Mouse (Mus musculus): ENCODE measurements around the gene Asb8.

Gene Asb8

DNA sequence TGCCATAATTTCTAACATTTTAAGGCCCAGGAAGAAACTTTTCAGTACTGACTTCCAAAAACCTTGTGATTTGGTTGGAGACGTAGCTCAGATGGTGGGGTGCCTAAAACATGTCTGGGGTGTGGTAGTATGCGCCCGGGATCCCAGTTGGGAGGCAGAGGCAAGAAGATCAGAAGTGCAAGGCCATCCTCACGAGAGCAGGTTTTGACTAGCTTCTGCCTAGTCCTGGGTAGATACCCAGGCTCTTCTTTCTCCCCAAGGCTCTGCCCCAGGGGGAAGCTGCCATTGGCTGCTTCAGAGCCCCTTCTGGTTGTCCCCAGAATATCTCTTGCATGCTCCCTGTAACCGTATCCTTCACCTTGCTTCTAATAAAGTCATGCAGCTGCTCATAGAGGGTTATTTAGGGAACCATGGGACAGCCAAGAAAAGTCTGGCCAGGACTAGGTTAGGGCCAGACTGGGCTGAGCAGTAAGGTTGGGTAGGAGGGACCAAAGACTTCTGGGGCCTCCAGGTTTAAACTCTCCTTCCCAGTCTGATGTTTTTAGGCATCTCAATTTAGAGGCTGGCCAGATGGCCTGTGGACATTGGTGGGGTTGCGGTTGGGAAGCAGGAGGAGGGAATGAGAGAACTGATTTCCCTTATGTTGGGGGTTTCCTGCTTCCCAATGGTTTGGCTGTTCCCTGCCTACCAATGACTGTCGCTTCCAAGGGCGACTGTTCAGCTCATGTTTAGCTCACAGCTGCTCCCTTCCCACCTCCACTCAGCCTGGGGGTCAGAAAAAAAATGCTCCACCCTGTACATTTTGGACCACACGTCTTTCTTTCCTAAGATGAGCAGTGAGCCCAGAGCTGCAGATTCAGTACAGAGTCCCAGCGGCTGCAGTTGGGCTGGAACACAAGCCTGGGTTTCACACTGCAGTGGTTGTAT, 50.3 kb downstream of the Asb8 start:
- DNase-seq (ENCODE audit: low spot score): no peak

DNA sequence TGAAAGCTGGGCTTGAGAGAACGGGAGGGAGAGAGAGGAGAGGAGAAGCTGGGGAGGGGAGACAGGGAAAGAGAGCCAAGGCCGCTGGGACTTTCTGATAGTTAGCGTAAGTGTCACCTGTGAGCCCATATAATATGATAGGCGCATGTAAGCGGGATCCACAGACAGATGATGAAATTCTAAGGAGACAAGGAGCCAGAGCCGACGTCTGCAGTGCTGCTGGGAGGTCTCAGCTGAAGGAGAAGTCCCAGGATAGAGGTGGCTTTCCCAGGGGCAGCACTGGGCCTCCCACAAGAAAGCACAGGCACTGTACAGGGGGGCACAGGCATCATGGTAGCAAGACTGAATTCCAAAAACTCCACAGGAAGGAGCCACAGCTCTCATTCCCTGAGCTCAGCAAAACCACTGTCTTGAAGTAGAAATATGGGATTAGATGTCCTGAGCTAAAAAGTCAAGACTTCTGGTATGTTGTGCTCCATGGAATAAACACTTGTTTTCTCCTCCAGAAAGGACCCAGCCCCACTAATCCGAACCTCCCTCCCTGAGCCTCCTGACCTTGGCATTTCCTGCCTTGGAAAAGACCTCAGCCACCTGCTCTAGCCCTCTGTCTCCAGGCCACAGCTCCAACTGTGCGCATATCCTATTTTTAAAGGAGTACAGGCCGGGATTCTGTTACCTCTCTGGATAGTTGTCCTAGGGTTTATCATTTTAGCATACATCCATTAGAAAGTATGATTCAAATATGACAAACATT, 51.1 kb downstream of the Asb8 start:
- no peak for DNase-seq (ENCODE audit: low spot score)

DNA sequence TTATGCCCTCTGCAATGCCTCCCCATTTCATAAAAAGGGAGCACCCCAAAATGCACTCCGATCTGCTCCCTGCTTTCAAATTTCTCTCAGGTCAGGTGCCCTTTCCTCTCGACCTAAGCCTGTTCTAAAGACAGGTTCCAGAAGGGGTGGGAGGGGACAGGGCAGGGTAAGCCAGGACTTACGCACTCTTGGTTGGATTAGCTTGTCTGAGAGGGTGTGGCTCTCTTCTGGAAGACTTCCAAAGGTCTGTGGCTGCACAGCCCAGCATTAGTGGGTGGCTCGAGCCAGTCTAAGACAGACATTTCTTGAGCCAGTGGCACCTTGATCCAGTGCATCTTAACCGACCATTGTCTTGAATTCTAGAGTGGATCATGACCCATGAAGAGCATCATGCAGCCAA, 53.6 kb downstream of the Asb8 start:
- DNase-seq (ENCODE audit: low spot score): no peak

DNA sequence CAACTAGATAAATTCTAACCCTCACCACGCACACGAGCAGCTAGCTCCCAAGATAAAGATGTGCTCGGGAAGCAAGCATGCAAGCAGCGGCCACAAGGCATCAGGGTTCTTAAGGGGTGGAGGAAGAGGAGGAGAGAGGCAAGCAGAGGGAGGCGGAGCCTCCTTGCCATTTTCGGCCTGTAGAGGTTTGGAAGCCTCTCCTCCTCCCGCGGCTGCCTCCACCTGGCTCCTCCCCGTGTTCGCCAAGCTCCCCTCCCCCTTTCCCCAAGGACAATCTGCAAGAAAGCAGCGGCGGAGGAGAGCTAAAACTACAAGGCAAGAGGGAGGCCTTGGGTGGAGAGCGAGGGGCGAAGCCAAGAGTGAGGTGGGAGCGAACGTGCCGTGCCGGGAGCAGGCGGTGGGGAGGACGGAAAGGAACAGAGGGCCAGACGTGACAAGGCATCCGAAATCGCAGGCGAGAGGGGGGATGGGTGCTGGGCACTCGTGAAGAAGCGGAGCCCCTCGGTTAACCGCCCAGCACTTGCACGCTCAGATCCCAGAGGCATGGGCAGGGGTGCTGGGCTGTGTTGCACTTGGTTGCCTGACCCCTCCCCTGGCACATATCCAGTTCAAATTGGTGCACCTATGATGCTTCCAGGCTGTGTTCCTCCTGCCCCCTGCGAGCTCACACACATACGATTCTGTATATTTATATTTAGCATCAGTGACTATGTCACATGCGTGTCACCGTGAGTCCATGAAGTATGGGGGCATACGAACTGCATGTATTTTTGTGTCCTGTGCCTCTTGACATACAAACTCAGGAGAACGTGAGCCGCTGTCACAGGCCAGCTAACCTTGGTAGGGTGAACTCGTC, 56.9 kb downstream of the Asb8 start:
- DNase-seq (ENCODE audit: low spot score): peak; percentile 78

DNA sequence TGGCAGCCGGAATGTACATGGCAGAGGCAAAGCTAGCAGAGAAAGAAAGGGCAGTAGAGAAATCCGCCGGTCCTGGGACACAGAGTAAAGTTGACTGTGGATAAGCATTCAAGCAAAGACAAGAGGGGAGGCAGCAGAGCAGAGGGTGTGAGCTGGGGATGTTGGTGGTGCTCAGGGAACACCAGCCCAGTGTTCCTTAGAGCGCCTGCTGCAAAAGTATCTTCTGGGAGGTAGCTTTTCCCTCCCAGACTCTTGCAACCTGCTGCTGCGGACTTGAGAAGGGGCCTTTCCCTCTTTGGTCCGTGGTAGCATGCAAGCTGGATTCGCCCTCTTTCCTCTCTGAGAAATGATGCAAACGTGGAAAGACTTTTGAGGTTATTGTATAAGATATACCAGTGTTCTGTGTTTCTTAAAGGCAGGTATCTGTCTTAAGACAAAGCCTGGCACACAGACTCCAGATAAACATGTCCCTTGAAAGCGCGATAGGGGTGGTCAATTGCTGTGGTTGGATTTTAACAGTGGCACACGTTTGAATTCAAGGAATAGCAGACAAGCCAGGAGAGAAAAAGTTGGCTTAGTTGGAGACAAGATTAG, 57.6 kb downstream of the Asb8 start:
- no peak for DNase-seq (ENCODE audit: low spot score)

DNA sequence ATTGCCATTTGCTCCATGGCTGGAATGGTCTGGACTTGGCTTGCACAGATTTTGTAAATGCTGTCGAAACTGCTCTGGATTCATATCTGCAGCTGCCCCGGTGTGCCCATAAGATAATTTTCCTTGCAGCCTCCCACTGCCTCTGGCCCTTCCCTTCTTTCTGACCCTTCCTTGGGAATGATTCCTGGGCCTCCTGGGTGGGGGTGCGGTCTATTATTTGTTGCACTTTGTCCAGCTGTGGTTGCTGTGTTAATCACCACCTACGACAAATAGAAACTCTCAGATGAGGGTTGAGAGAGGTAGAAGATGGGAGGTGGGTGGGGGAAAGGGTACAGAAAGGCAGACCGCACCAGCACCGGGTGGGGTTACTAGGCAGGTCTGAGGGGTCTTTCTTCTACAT, 58.2 kb downstream of the Asb8 start:
- no peak for DNase-seq (ENCODE audit: low spot score)

DNA sequence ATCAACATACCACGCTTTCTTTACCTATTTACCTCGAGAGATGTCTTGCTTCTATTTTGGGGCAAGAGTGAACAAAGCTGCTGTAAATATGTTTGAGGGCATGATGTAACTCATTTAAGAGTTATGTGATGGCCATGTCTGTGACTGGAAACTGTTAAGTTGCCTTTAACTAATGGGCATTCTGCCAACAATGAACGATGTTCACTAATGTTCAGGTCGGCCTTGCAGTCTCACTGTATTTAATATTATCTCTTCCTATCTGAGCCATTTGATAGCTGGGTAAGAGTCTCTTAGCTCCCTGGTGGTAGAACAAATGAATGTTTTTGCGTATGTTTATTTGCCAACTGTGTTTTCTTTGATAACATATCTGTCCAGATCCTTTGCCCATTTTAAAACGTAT, 58.9 kb downstream of the Asb8 start:
- no peak for DNase-seq (ENCODE audit: low spot score)

DNA sequence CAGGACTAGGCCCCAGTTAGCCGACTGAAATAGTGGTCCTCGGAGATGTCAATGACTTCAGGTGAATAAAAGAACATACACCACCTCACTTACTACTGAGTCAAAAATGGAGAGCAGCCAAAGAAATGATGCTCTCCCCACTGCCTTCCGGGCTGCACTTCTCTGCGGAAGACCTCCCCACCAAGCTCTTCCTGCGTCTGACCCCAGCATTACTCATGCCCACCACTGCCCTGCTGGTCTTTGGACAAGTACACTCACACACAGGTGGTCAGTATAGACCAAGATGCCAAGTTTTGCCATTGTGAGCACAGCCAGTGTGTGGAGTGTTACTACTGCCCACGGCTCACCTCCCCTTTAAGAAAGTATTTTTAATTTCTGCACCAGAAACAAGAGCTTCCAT, 63.0 kb downstream of the Asb8 start:
- no peak for DNase-seq (ENCODE audit: low spot score)

DNA sequence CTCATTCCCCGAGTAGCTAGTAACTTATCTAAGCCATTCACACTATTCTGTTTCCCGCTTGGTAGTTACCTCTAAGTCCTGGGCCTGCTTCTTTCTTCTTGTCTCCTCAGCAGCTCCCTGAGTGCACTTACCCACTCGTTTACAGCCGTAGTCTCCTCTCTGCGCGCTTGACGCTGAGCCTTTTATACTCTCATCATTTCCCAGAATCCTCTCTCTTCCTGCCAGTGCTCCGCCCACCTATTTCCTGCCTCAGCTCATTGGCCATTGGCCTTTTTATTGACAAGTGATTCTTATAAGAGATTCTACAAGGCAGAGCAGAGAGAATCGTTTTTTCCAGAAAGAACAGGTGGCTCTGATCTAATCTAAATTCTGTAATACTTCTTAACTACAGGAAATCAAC, 66.9 kb downstream of the Asb8 start:
- no peak for DNase-seq (ENCODE audit: low spot score)

DNA sequence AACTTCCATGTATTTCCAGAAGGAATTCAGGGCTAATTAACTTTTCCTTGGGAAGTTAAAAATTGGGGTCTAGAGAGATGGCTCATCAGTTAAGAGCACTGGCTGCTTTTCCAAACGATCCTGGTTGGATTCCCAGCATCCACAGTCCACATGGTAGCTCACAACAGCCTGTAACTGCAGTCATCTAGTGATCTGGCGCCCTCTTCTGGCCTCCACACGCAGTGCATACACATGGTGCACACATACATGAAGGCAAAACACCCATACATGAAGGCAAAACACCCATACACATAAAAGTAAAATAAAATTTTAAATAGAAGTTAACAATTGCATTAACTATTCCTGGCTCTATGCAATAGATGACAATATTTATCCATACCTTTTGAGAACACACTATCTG, 68.5 kb downstream of the Asb8 start:
- DNase-seq (ENCODE audit: low spot score): no peak

DNA sequence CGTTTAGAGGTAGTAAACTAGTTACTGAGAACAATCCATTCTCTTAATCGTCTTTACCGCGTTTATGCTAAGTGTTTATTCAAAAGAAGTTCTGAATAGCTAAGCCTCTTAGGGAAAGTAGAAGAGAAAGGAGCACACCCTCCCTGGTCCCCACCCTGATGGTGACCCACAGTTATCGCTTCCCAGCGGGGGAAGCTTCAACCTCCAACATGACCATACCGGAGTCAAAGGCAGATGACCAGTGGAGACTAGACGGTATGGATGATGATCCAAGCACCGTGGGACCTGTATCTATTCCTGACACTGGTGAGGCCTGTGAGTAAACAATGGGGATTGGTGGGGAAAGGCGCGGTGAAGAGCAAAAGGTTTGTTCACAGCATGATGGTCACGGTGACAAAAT, 70.5 kb downstream of the Asb8 start:
- DNase-seq (ENCODE audit: low spot score): no peak

DNA sequence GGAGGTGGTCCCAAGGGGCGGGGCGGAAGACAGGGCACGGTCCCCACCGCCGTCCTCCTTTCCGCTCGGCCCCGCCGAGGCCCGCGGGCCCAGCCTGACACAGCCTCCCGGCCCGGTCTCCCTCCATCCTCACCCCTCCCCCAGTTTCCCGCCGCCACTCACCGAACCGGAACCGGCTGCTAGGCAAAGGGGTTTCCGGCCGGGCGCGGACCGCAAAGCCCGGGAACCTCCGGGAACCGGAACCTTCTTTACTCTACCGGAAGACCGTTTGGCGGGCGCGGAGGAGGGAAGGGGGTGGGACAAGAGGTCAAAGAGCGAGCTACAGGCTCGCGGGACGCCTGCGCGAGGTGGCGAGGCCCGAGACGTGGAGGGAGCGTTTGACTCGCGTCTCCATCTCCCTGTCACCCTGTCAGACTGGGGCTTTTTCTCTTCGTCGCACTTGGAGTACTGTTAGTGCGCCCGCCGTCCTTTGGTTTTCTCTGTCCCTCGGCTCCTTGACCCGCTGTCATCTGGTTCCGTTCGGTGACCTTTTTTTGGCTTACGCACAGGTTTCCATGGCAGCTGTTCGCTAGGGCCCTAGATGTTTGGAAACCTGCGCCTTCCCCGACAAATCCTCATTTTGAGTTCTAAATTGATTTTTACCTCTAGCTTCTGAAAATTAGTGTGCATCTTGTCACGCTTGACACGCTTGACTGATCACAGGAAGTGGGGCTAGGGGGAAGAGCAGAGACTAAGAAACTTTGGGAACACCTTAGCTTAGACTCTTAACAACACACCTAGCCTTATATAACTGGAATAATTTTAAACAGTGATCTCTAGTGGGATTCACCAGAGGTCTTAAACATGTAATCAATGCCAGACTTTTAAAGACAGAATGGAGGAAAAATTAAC, 72.1 kb downstream of the Asb8 start, which contains the start of gene Senp1:
Gene Senp1, minus strand, starts transcription at position 624 of the 891 bp plus-strand sequence.
- DNase-seq (ENCODE audit: low spot score): peak; percentile 89

DNA sequence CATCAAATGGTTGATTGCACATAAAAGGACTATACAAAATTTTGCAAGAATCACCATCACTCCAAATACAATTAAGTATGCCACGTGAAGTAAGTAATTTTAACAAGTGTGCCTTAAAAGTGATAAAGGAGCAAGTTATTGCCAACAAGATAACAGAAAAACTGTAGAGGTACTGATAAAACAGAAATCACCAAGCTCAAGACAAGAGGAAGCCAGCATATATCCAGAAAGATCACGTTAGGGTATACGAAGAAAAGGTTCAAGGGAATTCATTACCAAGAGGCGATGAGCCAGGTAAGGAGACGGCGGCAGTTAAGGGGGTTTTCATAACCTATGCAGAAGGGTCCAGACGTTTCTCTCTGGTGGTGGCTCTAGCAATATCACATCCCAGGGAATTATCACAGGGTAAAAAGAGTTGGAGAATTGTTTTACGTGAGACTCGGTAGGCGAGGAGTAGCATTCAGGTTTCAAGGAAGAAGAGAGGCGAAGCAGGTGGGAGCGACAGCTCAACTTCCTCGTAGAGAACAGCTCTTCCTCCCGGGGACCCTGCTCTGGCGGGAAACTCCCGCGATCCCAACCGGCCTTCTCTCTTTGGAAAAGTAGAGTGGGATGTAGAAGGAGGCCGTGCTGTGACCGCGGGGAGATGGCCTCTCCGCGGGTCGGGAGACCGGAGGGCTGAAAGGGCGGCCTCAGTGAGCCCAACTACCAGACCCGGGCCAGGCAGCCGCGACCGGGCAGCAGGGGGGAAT, 72.9 kb downstream of the Asb8 start, which contains the start of gene Pfkm:
Gene Pfkm, plus strand, starts transcription at position 218 of the 749 bp plus-strand sequence.
- DNase-seq (ENCODE audit: low spot score): no peak

DNA sequence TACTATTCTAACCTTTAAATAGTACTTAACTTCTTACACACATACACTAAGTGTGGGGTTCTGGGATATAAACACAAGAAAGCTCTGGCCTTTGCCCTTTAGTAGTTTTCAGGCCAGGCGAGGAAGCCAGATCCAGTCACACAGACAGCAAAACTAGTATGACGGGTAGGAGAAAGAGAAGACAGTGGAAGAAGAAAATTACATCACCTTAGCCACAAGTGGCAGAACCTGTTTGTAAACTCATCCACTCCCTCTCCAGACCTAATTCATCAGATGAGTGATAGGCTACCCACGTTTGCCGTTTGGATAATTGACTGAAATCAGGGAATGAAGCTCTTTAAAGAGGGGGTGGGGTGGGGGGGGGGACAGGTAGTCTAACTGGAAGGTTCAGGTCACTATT, 73.6 kb downstream of the Asb8 start:
- DNase-seq (ENCODE audit: low spot score): no peak

DNA sequence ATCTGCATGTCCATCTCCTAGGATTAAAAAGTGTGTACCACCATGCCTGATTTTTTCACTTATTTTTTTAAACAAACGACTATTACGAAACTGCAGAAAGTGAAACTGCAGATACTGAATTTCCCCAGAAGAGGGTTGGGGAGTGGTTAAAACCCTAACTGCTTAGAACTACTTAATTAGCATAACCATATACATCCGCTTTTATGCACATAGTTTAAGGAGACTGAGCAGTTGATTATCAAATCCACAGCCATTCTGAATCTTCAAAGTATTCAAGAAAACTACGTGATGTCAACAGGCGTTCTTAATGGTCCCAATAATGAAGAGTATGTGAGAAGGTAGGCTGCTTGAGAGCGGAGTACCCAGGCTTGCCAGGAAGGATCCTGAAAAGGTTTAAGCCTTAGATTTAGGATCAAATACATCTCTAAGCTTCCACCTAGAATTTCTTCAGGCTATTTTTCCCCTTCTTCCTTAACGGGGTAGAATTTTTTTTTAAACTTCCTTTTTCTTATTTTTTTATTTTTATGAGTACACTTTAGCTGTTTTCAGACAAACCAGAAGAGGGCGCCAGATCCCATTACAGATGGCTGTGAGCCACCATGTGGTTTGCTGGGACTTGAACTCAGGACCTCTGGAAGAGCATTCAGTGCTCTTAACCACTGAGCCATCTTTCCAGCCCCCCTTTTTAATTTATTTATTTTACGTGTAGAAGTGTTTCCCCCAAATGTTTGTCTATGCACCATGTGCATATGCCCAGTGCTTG, 75.8 kb downstream of the Asb8 start:
- peak; percentile 60 for DNase-seq (ENCODE audit: low spot score)

DNA sequence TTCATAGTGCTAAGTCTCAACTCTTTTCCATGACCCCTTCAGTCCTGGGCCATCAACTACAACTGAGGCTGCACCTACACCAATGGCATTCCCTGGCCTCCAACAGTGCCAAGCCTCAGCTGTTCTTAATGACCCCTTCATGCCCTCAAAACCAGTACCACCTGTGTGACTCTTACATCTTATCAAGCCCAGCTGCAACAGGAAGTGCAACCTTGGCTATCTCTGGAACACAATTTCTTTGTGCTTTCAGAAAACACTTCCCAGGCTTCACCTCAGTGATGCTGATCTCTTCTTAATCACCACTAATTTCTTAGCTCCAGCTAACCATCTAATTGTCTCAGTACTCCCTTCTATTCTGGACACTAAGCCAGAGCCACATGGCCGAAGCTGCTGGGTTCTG, 76.5 kb downstream of the Asb8 start:
- no peak for DNase-seq (ENCODE audit: low spot score)
